Mouse (Mus musculus) liver, postnatal 0 days (tissue): ENCODE measurements around the gene Gp9. TPM values are rescaled to one million over a fixed set of nuclear protein-coding genes. Genes with fewer than 3 reads are reported as not detected.

Experiments
- ATAC-seq: fragments of 200-750 bp; cut with Nextera tagmentation; 2 replicates; pipeline ENCODE4 v1.8.0; 2017; ENCODE audit warnings: mild to moderate bottlenecking, moderate library complexity
- DNase-seq: peaks from one replicate; pipeline ENCODE4 v3.0.0-alpha.2; 2016
- H3K27ac ChIP-seq: fragments of 300-500 bp; sonication (generic); 2 replicates; pipeline ENCODE4 v1.5.1; 2014; ENCODE audit warnings: antibody characterized with exemption, moderate library complexity, mild to moderate bottlenecking, low read depth
- H3K27me3 ChIP-seq: fragments of 300-500 bp; sonication (generic); 2 replicates; pipeline ENCODE4 v1.6.1; 2014; ENCODE audit warnings: low read length, control low read depth, mixed read lengths; ENCODE audit not compliant: insufficient read depth
- H3K36me3 ChIP-seq: fragments of 300-500 bp; sonication (generic); replicated peaks from 2 replicates; pipeline ENCODE4 v1.6.1; 2014; ENCODE audit warnings: mild to moderate bottlenecking, control low read depth, low read length, moderate library complexity, mixed read lengths; ENCODE audit not compliant: insufficient read depth
- H3K4me1 ChIP-seq: fragments of 300-500 bp; sonication (generic); 2 replicates; pipeline ENCODE4 v1.6.1; 2014; ENCODE audit warnings: antibody characterized with exemption, mild to moderate bottlenecking, control low read depth; ENCODE audit not compliant: insufficient read depth
- H3K4me2 ChIP-seq: fragments of 300-500 bp; sonication (generic); 2 replicates; pipeline ENCODE4 v1.6.1; 2014; ENCODE audit warnings: low read depth, mild to moderate bottlenecking, low read length, moderate library complexity, mixed read lengths
- H3K4me3 ChIP-seq: fragments of 300-500 bp; sonication (generic); 2 replicates; pipeline ENCODE4 v1.5.1; 2014; ENCODE audit warnings: low read depth, low read length
- H3K9ac ChIP-seq: fragments of 300-500 bp; sonication (generic); replicated peaks from 2 replicates; pipeline ENCODE4 v1.6.1; 2014; ENCODE audit warnings: mild to moderate bottlenecking, moderate library complexity
- H3K9me3 ChIP-seq: fragments of 300-500 bp; sonication (generic); 2 replicates; pipeline ENCODE4 v1.6.1; 2016; ENCODE audit warnings: mild to moderate bottlenecking, control low read depth, low read length, mixed read lengths
- CTCF ChIP-seq: sonication (generic); IDR thresholded peaks from 2 replicates; pipeline ENCODE4 v1.5.1; 2016; ENCODE audit warnings: antibody characterized with exemption, low read depth
- EP300 ChIP-seq: IDR thresholded peaks from 2 replicates; pipeline ENCODE4 v1.6.1; 2016; ENCODE audit warnings: antibody characterized with exemption, low read depth, mild to moderate bottlenecking
- WGBS: fragments of 180-500 bp; shearing (Covaris S2); extraction: QIAGEN DNeasy Blood & Tissue Kit; methylation state at CpG from one replicate; pipeline ENCODE4 v1.1.7; 2014; ENCODE audit not compliant: insufficient replicate concordance; 5-methylcytosine and 5-hydroxymethylcytosine counted together
- polyA plus RNA-seq: library from polyadenylated mRNA; unstranded; fragments of >200 nt; fragmentation: Nextera tagmentation; extraction: Ambion mirVana; gene quantifications from 2 replicates; pipeline ENCODE4 v1.2.1, GENCODE M21; 2015

The Gp9 gene
- polyA plus RNA-seq, 1 experiment from 2014 or later: 38.0 TPM

DNA sequence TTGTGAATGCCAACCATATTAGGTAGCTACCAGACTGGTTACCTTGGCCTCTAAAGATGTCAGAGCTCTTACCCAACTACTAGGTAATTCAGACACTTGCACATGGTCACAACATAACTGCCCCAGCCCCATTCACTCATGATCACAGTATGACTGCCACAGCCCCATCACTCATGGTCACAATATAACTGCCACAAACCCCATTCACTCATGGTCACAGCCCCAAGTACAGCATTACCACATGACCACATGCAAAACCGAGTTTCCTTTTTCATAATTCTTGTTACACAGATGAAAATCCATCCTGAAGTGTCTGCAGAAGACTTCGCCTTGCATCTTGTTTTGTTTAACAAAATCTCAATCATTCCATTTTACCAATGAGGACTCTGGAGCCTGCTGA lies 29.8 kb upstream of the Gp9 start:
- no peak overlapping the region for H3K9ac ChIP-seq
- no peak overlapping the region for H3K27ac ChIP-seq
- ATAC-seq (no peak), DNase-seq (no peak)
- TF ChIP-seq CTCF (no peak), EP300 (no peak)
- H3K4me2 ChIP-seq: no peak overlapping the region
- no peaks in the 10 kb centered on the region for H3K36me3 ChIP-seq
- H3K4me3 ChIP-seq: no peak overlapping the region
- H3K27me3 ChIP-seq: no peaks in the 10 kb centered on the region
- no peaks in the 10 kb centered on the region for H3K9me3 ChIP-seq
- 65% methylated on average over 2 of the region's 2 CpGs for WGBS
- H3K4me1 ChIP-seq: peaks cover 37% of the 10 kb centered on the region

DNA sequence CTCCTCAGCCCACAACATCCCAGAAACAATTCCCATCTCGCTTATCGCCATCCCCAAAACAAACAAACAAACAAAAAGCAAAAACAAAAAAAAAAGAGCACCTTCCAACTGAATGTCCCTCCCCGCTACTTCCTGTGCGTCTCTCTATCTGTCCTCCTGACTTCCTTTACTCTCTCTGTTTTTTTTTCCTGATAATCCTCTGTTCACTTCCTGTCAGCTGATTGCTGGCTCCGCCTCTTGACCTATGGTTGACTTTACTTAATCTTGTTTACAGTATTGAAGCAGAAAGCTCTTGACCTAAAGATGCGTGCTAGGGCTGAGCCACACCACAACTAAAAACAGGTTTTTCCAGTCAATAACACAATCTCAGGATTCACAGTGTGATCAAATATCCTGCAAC lies 29.3 kb upstream of the Gp9 start:
- DNase-seq: no peak

DNA sequence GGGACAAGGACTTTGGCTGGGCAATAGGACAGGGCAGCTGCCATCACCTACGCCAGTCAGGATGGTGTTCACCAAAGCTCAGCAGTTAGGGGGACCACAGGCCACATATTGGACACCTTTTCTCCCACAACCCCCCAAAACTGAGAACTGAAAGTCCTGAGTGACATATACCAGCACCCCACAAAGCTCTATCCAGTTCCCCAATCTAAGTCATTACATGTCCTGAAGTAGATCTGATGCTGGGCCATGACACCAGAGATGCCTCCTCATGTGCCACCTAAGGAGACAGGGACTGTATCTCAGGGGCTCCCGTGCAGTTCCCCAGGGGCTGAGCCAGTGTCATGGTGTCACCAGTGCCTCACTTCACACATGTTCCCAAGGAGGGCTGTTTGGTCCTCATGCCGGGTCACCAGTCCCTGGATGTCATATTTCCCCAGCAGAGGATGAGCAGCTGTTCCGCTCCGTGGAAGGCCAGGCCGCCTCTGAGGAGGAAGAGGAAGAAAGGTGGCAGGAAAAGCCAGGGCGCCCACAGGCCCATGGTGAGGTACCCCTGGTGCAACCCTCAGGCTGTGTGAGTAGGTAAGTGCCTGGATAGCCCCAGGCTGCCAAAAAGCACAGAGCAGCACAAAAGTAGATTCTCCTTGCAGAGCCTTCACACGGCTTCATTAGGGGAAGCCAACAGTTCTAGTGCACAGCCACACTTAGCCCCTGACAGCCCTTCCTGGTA lies 27.5 kb upstream of the Gp9 start:
- H3K9me3 ChIP-seq: no peaks in the 10 kb centered on the region
- no peak overlapping the region for H3K4me2 ChIP-seq
- no peaks in the 10 kb centered on the region for H3K36me3 ChIP-seq
- TF ChIP-seq EP300: no peak
- TF ChIP-seq CTCF: no peak
- ATAC-seq (no peak), DNase-seq (no peak)
- no peak overlapping the region for H3K4me3 ChIP-seq
- no peaks in the 10 kb centered on the region for H3K27me3 ChIP-seq
- no peak overlapping the region for H3K9ac ChIP-seq
- H3K27ac ChIP-seq: no peak overlapping the region
- peaks cover 31% of the 10 kb centered on the region for H3K4me1 ChIP-seq
- WGBS: 66% methylated on average over 8 of the region's 8 CpGs

More for the DNA sequence above, 29.3 kb upstream of the Gp9 start:
- H3K4me3 ChIP-seq: no peak overlapping the region
- peaks cover 37% of the 10 kb centered on the region for H3K4me1 ChIP-seq
- H3K9ac ChIP-seq: no peak overlapping the region
- peak; percentile 41; the same call in 1 of the 2 replicates for ATAC-seq
- H3K27ac ChIP-seq: no peak overlapping the region
- 74% methylated on average over 6 of the region's 6 CpGs for WGBS
- no peaks in the 10 kb centered on the region for H3K27me3 ChIP-seq
- H3K36me3 ChIP-seq: no peaks in the 10 kb centered on the region
- no peaks in the 10 kb centered on the region for H3K9me3 ChIP-seq
- no peak overlapping the region for H3K4me2 ChIP-seq
- TF ChIP-seq EP300: no peak
- no peak for TF ChIP-seq CTCF

DNA sequence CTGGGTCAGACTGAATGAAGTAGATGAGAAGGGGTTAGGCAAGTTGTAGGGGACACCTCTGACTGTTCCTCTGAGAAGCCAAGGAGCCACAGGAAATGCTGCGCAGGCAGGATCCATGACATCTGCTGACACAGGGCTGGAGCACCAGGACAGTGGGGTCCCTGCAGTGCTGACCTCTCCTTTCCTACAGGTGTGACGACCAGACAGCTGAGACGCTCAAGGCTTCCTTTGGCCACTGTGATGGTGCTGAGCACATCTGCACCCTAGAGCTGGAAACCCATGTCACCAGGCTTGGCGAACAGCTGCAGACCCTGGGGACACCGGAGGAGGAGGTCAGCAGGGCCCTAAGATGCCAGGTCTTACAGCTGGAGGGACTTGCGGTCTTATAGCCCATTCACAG lies 26.3 kb upstream of the Gp9 start:
- DNase-seq (no peak), ATAC-seq (no peak)
- H3K4me2 ChIP-seq: no peak overlapping the region
- WGBS: 83% methylated on average over 6 of the region's 6 CpGs
- H3K4me1 ChIP-seq: peaks cover 20% of the 10 kb centered on the region
- TF ChIP-seq CTCF: no peak
- no peak for TF ChIP-seq EP300
- H3K4me3 ChIP-seq: no peak overlapping the region
- no peak overlapping the region for H3K9ac ChIP-seq
- H3K36me3 ChIP-seq: no peaks in the 10 kb centered on the region
- no peaks in the 10 kb centered on the region for H3K9me3 ChIP-seq
- H3K27me3 ChIP-seq: no peaks in the 10 kb centered on the region
- no peak overlapping the region for H3K27ac ChIP-seq

DNA sequence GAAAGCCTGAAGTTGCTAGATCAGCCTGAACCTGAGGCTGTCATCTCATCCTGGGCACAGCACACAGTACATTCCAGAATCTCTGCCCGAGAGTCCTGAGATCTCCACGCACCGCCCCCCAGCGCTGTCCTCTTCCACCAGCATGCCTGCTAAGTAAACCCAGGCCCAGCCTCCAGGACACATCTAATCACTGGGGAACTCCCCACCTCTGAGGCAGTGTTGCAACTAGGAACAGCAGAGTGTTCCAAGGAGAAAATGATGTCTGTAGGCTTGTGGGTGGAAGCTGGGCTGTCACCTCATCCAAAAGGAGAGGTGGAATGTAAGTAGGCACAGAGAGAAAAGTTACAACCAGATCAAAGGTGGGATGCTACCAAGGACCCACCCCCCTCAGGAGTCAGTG lies 22.7 kb upstream of the Gp9 start:
- Histone ChIP-seq H3K4me1 (peaks cover 9% of the 10 kb centered on the region), H3K27me3 (no peaks in the 10 kb centered on the region), H3K9me3 (no peaks in the 10 kb centered on the region), H3K4me2 (no peak overlapping the region), H3K27ac (no peak overlapping the region; the same call in 1 of the 2 replicates), H3K4me3 (no peak overlapping the region), H3K36me3 (no peaks in the 10 kb centered on the region), H3K9ac (no peak overlapping the region)
- no peak for TF ChIP-seq CTCF
- no peak for TF ChIP-seq EP300
- ATAC-seq: no peak
- WGBS: 73% methylated on average over 4 of the region's 4 CpGs
- no peak for DNase-seq

DNA sequence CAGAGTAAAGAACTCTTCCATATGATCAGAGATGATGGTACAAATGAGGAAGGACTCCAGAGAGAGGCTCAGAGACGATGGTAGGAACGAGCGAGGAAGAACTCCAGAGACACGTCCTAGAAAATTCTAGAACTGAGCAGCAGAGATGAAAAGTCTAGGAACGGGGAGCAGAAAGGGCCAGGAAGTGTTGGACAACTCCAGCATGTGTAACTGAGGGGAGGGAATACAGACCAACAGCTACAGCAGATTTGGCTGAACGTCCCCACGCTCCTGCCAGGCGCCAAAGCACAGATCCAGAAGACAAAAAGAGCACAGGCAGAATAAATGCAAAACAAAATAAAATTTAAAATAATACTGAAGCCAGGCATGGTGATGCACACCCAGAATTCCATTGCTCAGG lies 21.0 kb upstream of the Gp9 start:
- peaks cover 13% of the 10 kb centered on the region for H3K4me1 ChIP-seq
- no peak overlapping the region for H3K4me3 ChIP-seq
- H3K27me3 ChIP-seq: no peaks in the 10 kb centered on the region
- WGBS: 88% methylated on average over 8 of the region's 8 CpGs
- H3K36me3 ChIP-seq: no peaks in the 10 kb centered on the region
- no peak for TF ChIP-seq EP300
- no peak for TF ChIP-seq CTCF
- no peaks in the 10 kb centered on the region for H3K9me3 ChIP-seq
- ATAC-seq: no peak
- no peak overlapping the region for H3K27ac ChIP-seq
- DNase-seq: no peak
- H3K4me2 ChIP-seq: no peak overlapping the region
- H3K9ac ChIP-seq: no peak overlapping the region
